Mouse (Mus musculus) ES-E14 (cell line): ENCODE measurements around the gene Fmn2.

Experiments
- CHD2 ChIP-seq: IDR thresholded peaks from 2 replicates; pipeline ENCODE4 v1.6.1; 2014; ENCODE audit warnings: mild to moderate bottlenecking, low read depth, low read length, inconsistent platforms
- MAFK ChIP-seq: IDR thresholded peaks from 2 replicates; pipeline ENCODE4 v1.6.1; 2014; ENCODE audit warnings: mild to moderate bottlenecking, low read depth, low read length, inconsistent platforms; ENCODE audit not compliant: insufficient read depth
- ZC3H11A ChIP-seq: IDR thresholded peaks from 2 replicates; pipeline ENCODE4 v1.6.1; 2012; ENCODE audit warnings: low read depth, mild to moderate bottlenecking, inconsistent platforms, low read length, borderline replicate concordance
- ZNF384 ChIP-seq: IDR thresholded peaks from 2 replicates; pipeline ENCODE4 v1.6.1; 2012; ENCODE audit warnings: low read depth, low read length, inconsistent platforms

- TF ChIP-seq MAFK (no peak), ZNF384 (no peak), CHD2 (no peak), ZC3H11A (no peak)
Observed at GRCm38 (mm10) chr1:174750893-174751461, 249.4 kb downstream of the Fmn2 start.
